Mouse (Mus musculus): ENCODE measurements around the gene Zfp831.

DNA sequence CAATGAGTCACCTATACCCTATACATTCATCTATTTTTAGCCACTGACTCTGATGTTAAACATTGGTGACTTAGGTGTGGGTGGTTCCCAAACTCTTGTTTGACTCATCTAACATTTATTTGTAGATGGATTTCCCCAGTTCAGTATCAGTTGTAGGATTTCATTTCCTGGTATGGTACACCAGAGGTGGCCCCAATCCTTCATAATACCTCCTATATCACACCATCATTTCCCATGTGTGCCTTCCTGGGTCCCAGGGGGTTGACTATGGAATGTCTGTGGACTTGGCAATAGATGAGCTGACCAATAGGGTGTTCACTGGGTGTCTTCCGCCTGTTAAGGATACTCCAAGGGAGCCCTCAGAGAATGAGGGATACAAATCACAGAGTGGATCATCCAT, 109.9 kb downstream of the Zfp831 start:
- TF ChIP-seq ETS1 (IDR thresholded peaks at IDR 0.05; ENCODE audit: low read depth, low read length) (no peak), CTCF (IDR thresholded peaks at IDR 0.05 in 2 of 3, conservative IDR thresholded peaks at IDR 0.05 in 1 of 3; ENCODE audit: control insufficient read depth in 1 of 3, insufficient read depth in 1 of 3, low read depth in 2 of 3, low read length in 3 of 3, poor library complexity in 1 of 3, severe bottlenecking in 1 of 3) (no peak), POLR2A (IDR thresholded peaks at IDR 0.05; ENCODE audit: control insufficient read depth in 1 of 2, insufficient read depth in 1 of 2, low read depth in 1 of 2, low read length in 2 of 2, poor library complexity in 1 of 2) (no peak), ZC3H11A (IDR thresholded peaks at IDR 0.05; ENCODE audit: low read depth, low read length) (no peak), POLR2AphosphoS2 (IDR thresholded peaks at IDR 0.05; ENCODE audit: low read length) (no peak), ZKSCAN1 (IDR thresholded peaks at IDR 0.05; ENCODE audit: low read depth, low read length) (no peak), CHD2 (IDR thresholded peaks at IDR 0.05; ENCODE audit: low read length) (no peak), RCOR1 (IDR thresholded peaks at IDR 0.05; ENCODE audit: low read depth, low read length) (no peak), TCF12 (IDR thresholded peaks at IDR 0.05; ENCODE audit: low read depth, low read length) (no peak), MAX (IDR thresholded peaks at IDR 0.05; ENCODE audit: low read length) (no peak)
